ENCODE assay signal across 17 mouse cellular contexts in the genomic region with DNA sequence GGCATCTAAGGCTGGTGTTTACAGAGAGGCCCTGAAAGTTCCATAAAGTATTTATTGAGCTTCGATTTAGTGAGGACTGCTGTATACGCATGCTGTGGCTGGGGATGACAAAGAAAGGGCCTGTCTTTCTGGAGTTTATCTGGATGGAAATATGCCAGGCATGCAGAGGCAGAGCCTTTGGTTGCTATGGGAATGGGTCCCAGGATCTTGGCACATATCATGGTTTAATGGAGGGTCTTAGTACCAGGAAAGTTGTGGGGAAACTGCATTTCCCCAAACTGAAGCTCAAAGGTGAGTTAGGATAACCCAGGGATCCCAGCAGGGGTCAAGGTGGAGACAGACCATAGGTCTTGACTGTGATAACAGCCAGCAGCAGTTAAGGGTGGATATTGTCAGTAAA. TPM values are rescaled to one million over a fixed set of nuclear protein-coding genes. Genes with fewer than 3 reads are reported as not detected.
DNase-seq lines count a peak whose midpoint lies in the region; ATAC-seq and TF ChIP-seq lines count a peak whose summit lies in the region.
"Had no signal": no experiment of that assay in that cellular context is flagged by ENCODE, and none has a peak within 500 bp of the region (broad histone marks: within the 10 kb centered on the region; RNA-seq: fewer than 3 reads in every experiment).

No protein-coding gene starts in this region.

- H3K9ac ChIP-seq in forebrain, embryonic 14.5 days (ENCODE audit: low read length): no peak overlapping the region
- H3K9ac ChIP-seq in forebrain, embryonic 15.5 days (replicated peaks): no peak overlapping the region
- no peak overlapping the region for H3K9ac ChIP-seq in hindbrain, embryonic 14.5 days
- H3K9ac ChIP-seq in hindbrain, embryonic 12.5 days: no peak overlapping the region
- no peak overlapping the region for H3K9ac ChIP-seq in lung, embryonic 14.5 days
- H3K9ac ChIP-seq: embryonic facial prominence, embryonic 13.5 days; heart, embryonic 12.5 days; intestine, embryonic 15.5 days had no signal

- peak; percentile 74 for DNase-seq in forebrain, embryonic 14.5 days (ENCODE audit: low spot score)
- DNase-seq in hindbrain, embryonic 14.5 days (ENCODE audit: low spot score): no peak
- DNase-seq in lung, embryonic 14.5 days: peak; percentile 18
- DNase-seq in lung, postnatal 14 days: no peak
- DNase-seq in brain, embryonic 14.5 days (ENCODE audit: low read depth): peak; percentile 81
- DNase-seq: adrenal gland, postnatal 10 days; cerebellum, adult 11-12 months; cerebellum, adult 9-11 months; cerebellum, postnatal 36 days; gastrocnemius, postnatal 10 days; heart, adult 2 months; kidney, adult 18-20 months had no signal

- H3K4me1 ChIP-seq in forebrain, embryonic 14.5 days (ENCODE audit: control insufficient read depth, insufficient read depth, low read length): peaks cover 16% of the 10 kb centered on the region
- H3K4me1 ChIP-seq in forebrain, embryonic 15.5 days: peaks cover 16% of the 10 kb centered on the region
- peaks cover 14% of the 10 kb centered on the region; the same call in 1 of the 2 replicates for H3K4me1 ChIP-seq in hindbrain, embryonic 14.5 days (replicated peaks; ENCODE audit: control insufficient read depth, insufficient read depth, low read length)
- peaks cover 14% of the 10 kb centered on the region for H3K4me1 ChIP-seq in hindbrain, embryonic 12.5 days
- no peaks in the 10 kb centered on the region for H3K4me1 ChIP-seq in lung, embryonic 14.5 days (ENCODE audit: insufficient read depth)
- H3K4me1 ChIP-seq: embryonic facial prominence, embryonic 13.5 days; intestine, embryonic 15.5 days had no signal

- no peak overlapping the region for H3K27ac ChIP-seq in forebrain, embryonic 14.5 days (ENCODE audit: low read depth, low read length)
- no peak overlapping the region for H3K27ac ChIP-seq in forebrain, embryonic 15.5 days (replicated peaks)
- H3K27ac ChIP-seq in hindbrain, embryonic 14.5 days: no peak overlapping the region
- no peak overlapping the region for H3K27ac ChIP-seq in hindbrain, embryonic 12.5 days
- no peak overlapping the region for H3K27ac ChIP-seq in lung, embryonic 14.5 days (ENCODE audit: low read depth)
- H3K27ac ChIP-seq: embryonic facial prominence, embryonic 13.5 days; heart, adult 2 months; intestine, embryonic 15.5 days had no signal

- no peaks in the 10 kb centered on the region for H3K36me3 ChIP-seq in forebrain, embryonic 14.5 days (ENCODE audit: control insufficient read depth, insufficient read depth, low read length)
- H3K36me3 ChIP-seq in forebrain, embryonic 15.5 days: no peaks in the 10 kb centered on the region
- no peaks in the 10 kb centered on the region for H3K36me3 ChIP-seq in hindbrain, embryonic 14.5 days (replicated peaks; ENCODE audit: control insufficient read depth, insufficient read depth)
- no peaks in the 10 kb centered on the region for H3K36me3 ChIP-seq in hindbrain, embryonic 12.5 days
- H3K36me3 ChIP-seq in lung, embryonic 14.5 days (ENCODE audit: insufficient read depth): no peaks in the 10 kb centered on the region
- H3K36me3 ChIP-seq: embryonic facial prominence, embryonic 13.5 days; heart, embryonic 12.5 days; intestine, embryonic 15.5 days had no signal

- no peak overlapping the region for H3K4me3 ChIP-seq in forebrain, embryonic 14.5 days (ENCODE audit: low read depth, low read length)
- H3K4me3 ChIP-seq in forebrain, embryonic 15.5 days: no peak overlapping the region
- no peak overlapping the region for H3K4me3 ChIP-seq in hindbrain, embryonic 14.5 days (replicated peaks; ENCODE audit: low read length)
- no peak overlapping the region for H3K4me3 ChIP-seq in hindbrain, embryonic 12.5 days
- H3K4me3 ChIP-seq in lung, embryonic 14.5 days (ENCODE audit: low read depth, low read length): no peak overlapping the region
- H3K4me3 ChIP-seq: embryonic facial prominence, embryonic 13.5 days; heart, adult 2 months; heart, embryonic 12.5 days; intestine, embryonic 15.5 days had no signal

- no peak for TF ChIP-seq CTCF in lung, embryonic 14.5 days (IDR thresholded peaks at IDR 0.05; ENCODE audit: low read depth)
- no peak for TF ChIP-seq CTCF in brain, embryonic 14.5 days (IDR thresholded peaks at IDR 0.05; ENCODE audit: borderline replicate concordance, extremely low read depth, insufficient read depth, insufficient read length)

- no peak for TF ChIP-seq POLR2A in brain, embryonic 14.5 days (IDR thresholded peaks at IDR 0.05; ENCODE audit: borderline replicate concordance, extremely low read depth, insufficient read depth, insufficient read length, poor library complexity, severe bottlenecking)

- H3K27me3 ChIP-seq in forebrain, embryonic 14.5 days (replicated peaks; ENCODE audit: control insufficient read depth, insufficient read depth, low read length): no peaks in the 10 kb centered on the region
- no peaks in the 10 kb centered on the region for H3K27me3 ChIP-seq in forebrain, embryonic 15.5 days
- no peaks in the 10 kb centered on the region for H3K27me3 ChIP-seq in hindbrain, embryonic 14.5 days (ENCODE audit: control insufficient read depth, insufficient read depth, low read length)
- H3K27me3 ChIP-seq in hindbrain, embryonic 12.5 days: no peaks in the 10 kb centered on the region
- H3K27me3 ChIP-seq in lung, embryonic 14.5 days (ENCODE audit: insufficient read depth, low read length): no peaks in the 10 kb centered on the region
- H3K27me3 ChIP-seq: embryonic facial prominence, embryonic 13.5 days; heart, embryonic 12.5 days; intestine, embryonic 15.5 days had no signal

- 32% methylated on average over 2 of the region's 2 CpGs for WGBS in forebrain, embryonic 14.5 days
- WGBS in forebrain, embryonic 15.5 days: 26% methylated on average over 2 of the region's 2 CpGs
- 53% methylated on average over 2 of the region's 2 CpGs for WGBS in hindbrain, embryonic 14.5 days
- WGBS in hindbrain, embryonic 12.5 days: 77% methylated on average over 2 of the region's 2 CpGs
- WGBS in lung, embryonic 14.5 days: 45% methylated on average over 2 of the region's 2 CpGs

- H3K4me2 ChIP-seq in forebrain, embryonic 14.5 days (ENCODE audit: low read length): no peak overlapping the region
- H3K4me2 ChIP-seq in forebrain, embryonic 15.5 days (replicated peaks): no peak overlapping the region
- H3K4me2 ChIP-seq in hindbrain, embryonic 14.5 days (replicated peaks): no peak overlapping the region
- H3K4me2 ChIP-seq in hindbrain, embryonic 12.5 days (replicated peaks): no peak overlapping the region
- H3K4me2 ChIP-seq in lung, embryonic 14.5 days: no peak overlapping the region
- H3K4me2 ChIP-seq: embryonic facial prominence, embryonic 13.5 days; heart, embryonic 12.5 days; intestine, embryonic 15.5 days had no signal

- peak; percentile 72 for ATAC-seq in forebrain, embryonic 14.5 days
- no peak; the same call in 1 of the 2 replicates for ATAC-seq in forebrain, embryonic 15.5 days (replicated peaks)
- peak; percentile 43; the same call in 1 of the 2 replicates for ATAC-seq in hindbrain, embryonic 14.5 days (ENCODE audit: low FRiP score)
- ATAC-seq in hindbrain, embryonic 12.5 days (ENCODE audit: low FRiP score): no peak
- no peak for ATAC-seq in lung, embryonic 14.5 days (ENCODE audit: insufficient read depth)
- ATAC-seq: intestine, embryonic 15.5 days had no signal

- H3K9me3 ChIP-seq in forebrain, embryonic 14.5 days (replicated peaks; ENCODE audit: control insufficient read depth, low read length): no peaks in the 10 kb centered on the region
- no peaks in the 10 kb centered on the region for H3K9me3 ChIP-seq in forebrain, embryonic 15.5 days
- H3K9me3 ChIP-seq in hindbrain, embryonic 14.5 days (ENCODE audit: control insufficient read depth, low read length): no peaks in the 10 kb centered on the region
- H3K9me3 ChIP-seq in hindbrain, embryonic 12.5 days (replicated peaks): no peaks in the 10 kb centered on the region
- no peaks in the 10 kb centered on the region for H3K9me3 ChIP-seq in lung, embryonic 14.5 days (ENCODE audit: low read depth, low read length)
- H3K9me3 ChIP-seq: embryonic facial prominence, embryonic 13.5 days; heart, embryonic 12.5 days; intestine, embryonic 15.5 days had no signal

RNA-seq across cellular contexts. Expression of gene Spata13, which starts 37.7 kb away (rescaled TPM):
- polyA plus RNA-seq in forebrain, embryonic 14.5 days (2014; fragmentation: Nextera tagmentation; extraction: Ambion mirVana): 36.6 and 45.8 TPM in 2 replicates
- 50.1 and 52.6 TPM in 2 replicates for polyA plus RNA-seq in forebrain, embryonic 15.5 days (2015; fragmentation: Nextera tagmentation; extraction: Ambion mirVana)
- polyA plus RNA-seq in hindbrain, embryonic 14.5 days (2014; fragmentation: Nextera tagmentation; extraction: Ambion mirVana): 24.4 and 26.2 TPM in 2 replicates
- polyA plus RNA-seq in hindbrain, embryonic 12.5 days (2016; fragmentation: Nextera tagmentation; extraction: Ambion mirVana): 53.7 and 63.2 TPM in 2 replicates
- polyA plus RNA-seq in lung, embryonic 14.5 days (2014; fragmentation: Nextera tagmentation; extraction: Ambion mirVana): 14.2 and 14.3 TPM in 2 replicates
- 17.0 and 22.1 TPM in 2 replicates for polyA plus RNA-seq in brain, embryonic 14.5 days (2012; rRNA removed)

Comparison
In these comparisons a context has a peak if more than half of its experiments do, and no peak if none do; other contexts are left out.
1. ATAC-seq: peak in forebrain, embryonic 14.5 days (single experiment) and hindbrain, embryonic 14.5 days (single experiment); none in forebrain, embryonic 15.5 days (single experiment), hindbrain, embryonic 12.5 days (single experiment) and lung, embryonic 14.5 days (single experiment).
2. DNase-seq: peak in forebrain, embryonic 14.5 days (single experiment), lung, embryonic 14.5 days (single experiment) and brain, embryonic 14.5 days (single experiment); none in hindbrain, embryonic 14.5 days (single experiment) and lung, postnatal 14 days (single experiment).